Mouse (Mus musculus) lung, adult 2 months (tissue): ENCODE data around the gene Cldn15.

ENCODE experiments used
- CTCF ChIP-seq: fragments of 200-500 bp; IDR thresholded peaks from 2 replicates; pipeline ENCODE4 v1.5.1; 2011; ENCODE audit warnings: mild to moderate bottlenecking, low read length, control low read depth; ENCODE audit not compliant: insufficient read depth
- POLR2A ChIP-seq: fragments of 200-500 bp; IDR thresholded peaks from 2 replicates; pipeline ENCODE4 v1.6.1; 2011; ENCODE audit warnings: low read depth, mild to moderate bottlenecking, control low read depth, low read length, borderline replicate concordance; ENCODE audit errors: extremely low read depth

DNA sequence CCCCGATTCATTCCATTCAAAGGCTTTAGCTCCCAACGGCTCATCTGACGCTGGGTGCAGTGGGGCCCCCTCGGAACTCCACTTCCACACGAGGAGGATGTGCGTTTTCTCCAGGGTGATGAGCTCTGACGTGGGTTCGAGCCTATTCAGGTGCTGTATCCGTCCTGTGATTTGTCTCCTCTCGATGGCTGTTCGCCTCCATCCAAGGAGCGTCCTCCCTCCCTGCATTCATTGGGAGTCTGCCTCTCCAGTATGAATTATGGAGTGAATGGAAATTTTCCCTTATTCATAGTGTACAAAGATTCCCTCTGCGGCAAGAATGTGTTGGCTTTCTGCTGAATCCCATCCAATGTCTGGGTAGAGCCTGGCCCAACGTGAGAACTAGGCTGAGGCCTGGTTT, 34.5 kb upstream of the Cldn15 start:
- TF ChIP-seq CTCF: no peak
- TF ChIP-seq POLR2A: no peak
